In the genomic region with DNA sequence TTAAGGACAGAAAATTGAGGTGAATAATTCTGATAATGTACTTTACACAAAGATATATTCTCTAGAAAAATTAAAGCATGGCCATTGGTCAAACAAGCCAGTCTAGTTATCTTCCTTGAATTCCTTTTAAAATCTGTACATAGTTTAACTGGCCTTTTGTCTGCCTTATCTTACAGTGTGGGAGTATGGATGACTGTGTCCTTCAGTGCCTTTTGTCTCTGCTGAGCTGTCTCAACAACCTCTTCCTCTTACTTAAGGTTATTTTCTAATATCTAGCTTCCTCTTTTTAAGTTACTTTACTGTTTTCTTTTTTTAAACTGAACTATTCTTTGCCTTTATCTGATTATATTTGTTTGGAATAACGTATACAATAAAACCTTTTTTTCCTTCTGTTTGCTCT, we compare ENCODE assay signal across 34 mouse cellular contexts. TPM values are rescaled to one million over a fixed set of nuclear protein-coding genes. Genes with fewer than 3 reads are reported as not detected.
A peak's percentile ranks its signal among the peaks of the same experiment; 100 is the strongest.
DNase-seq lines count a peak whose midpoint lies in the region; ATAC-seq and TF ChIP-seq lines count a peak whose summit lies in the region.
"Had no signal": no experiment of that assay in that cellular context is flagged by ENCODE, and none has a peak within 500 bp of the region (broad histone marks: within the 10 kb centered on the region; RNA-seq: fewer than 3 reads in every experiment).

No protein-coding gene starts in this region.

- H3K9me3 ChIP-seq in G1E (replicated peaks): no peaks in the 10 kb centered on the region
- H3K9me3 ChIP-seq in forebrain, embryonic 10.5 days: no peaks in the 10 kb centered on the region
- H3K9me3 ChIP-seq: hindbrain, embryonic 12.5 days; hindbrain, embryonic 15.5 days had no signal

- H3K27me3 ChIP-seq in G1E (ENCODE audit: insufficient read depth, low read length): no peaks in the 10 kb centered on the region
- no peaks in the 10 kb centered on the region for H3K27me3 ChIP-seq in forebrain, embryonic 10.5 days (ENCODE audit: poor library complexity, severe bottlenecking)
- H3K27me3 ChIP-seq: hindbrain, embryonic 12.5 days; hindbrain, embryonic 15.5 days had no signal

- peaks cover 3% of the 10 kb centered on the region; the same call in 1 of the 2 replicates for H3K4me1 ChIP-seq in G1E (ENCODE audit: insufficient read depth, low read depth, low read length)
- H3K4me1 ChIP-seq in bone marrow, adult 2 months (ENCODE audit: control insufficient read depth, insufficient read depth, low read length): peaks cover 3% of the 10 kb centered on the region; the same call in 1 of the 2 replicates
- no peaks in the 10 kb centered on the region for H3K4me1 ChIP-seq in forebrain, embryonic 10.5 days
- H3K4me1 ChIP-seq: hindbrain, embryonic 12.5 days; hindbrain, embryonic 15.5 days had no signal

- ATAC-seq in G1E (ENCODE audit: extremely low read depth, insufficient number of reproducible peaks, low FRiP score, poor library complexity, severe bottlenecking): peak; percentile 57
- ATAC-seq in megakaryocyte, adult 5-6 weeks (ENCODE audit: poor library complexity, severe bottlenecking): peak; percentile 83
- ATAC-seq: activated CD4-positive, CD25-positive, alpha-beta regulatory T cell, adult 4 months; forebrain, embryonic 14.5 days; forebrain, postnatal 0 days; intestine, postnatal 0 days had no signal

- H3K27ac ChIP-seq in bone marrow, adult 2 months (ENCODE audit: control insufficient read depth, insufficient read depth, low read depth, low read length, poor library complexity): peak overlapping the region; percentile 42; the same call in 1 of the 2 replicates
- H3K27ac ChIP-seq in forebrain, embryonic 10.5 days: no peak overlapping the region
- H3K27ac ChIP-seq: hindbrain, embryonic 12.5 days; hindbrain, embryonic 15.5 days had no signal

- no peak overlapping the region for H3K4me3 ChIP-seq in G1E (ENCODE audit: low read depth, low read length)
- H3K4me3 ChIP-seq in bone marrow, adult 2 months (replicated peaks; ENCODE audit: control insufficient read depth, low read depth, low read length): no peak overlapping the region
- no peak overlapping the region for H3K4me3 ChIP-seq in forebrain, embryonic 10.5 days
- H3K4me3 ChIP-seq: hindbrain, embryonic 12.5 days; hindbrain, embryonic 15.5 days had no signal

- WGBS in bone marrow, adult 2 months: 37% methylated on average over 1 of the region's 1 CpGs
- WGBS in forebrain, embryonic 10.5 days: 98% methylated on average over 1 of the region's 1 CpGs

- DNase-seq in 416B (ENCODE audit: low read depth): peak; percentile 55
- DNase-seq in G1E (ENCODE audit: low spot score): no peak
- DNase-seq in right cerebral cortex, postnatal 25 days: no peak
- DNase-seq in forebrain, embryonic 10.5 days (ENCODE audit: extremely low spot score, low spot score): no peak
- no peak for DNase-seq in layer of hippocampus, postnatal 25 days (ENCODE audit: extremely low spot score in 1 of 2, low spot score in 1 of 2)
- DNase-seq in kidney, postnatal 36 days: no peak
- DNase-seq: adrenal gland, adult 8-10 months; adrenal gland, postnatal 25 days; cerebellum, adult 2 months; cerebellum, adult 9-11 months; cerebellum, postnatal 36 days; forebrain, postnatal 0 days; gastrocnemius, postnatal 10 days; gastrocnemius, postnatal 36 days; heart, adult 11 months had no signal

- H3K36me3 ChIP-seq in G1E (replicated peaks): peaks cover 75% of the 10 kb centered on the region
- peaks cover 27% of the 10 kb centered on the region for H3K36me3 ChIP-seq in forebrain, embryonic 10.5 days (replicated peaks)

- no peak for TF ChIP-seq POLR2A in bone marrow, adult 2 months (IDR thresholded peaks at IDR 0.05; ENCODE audit: borderline replicate concordance, control insufficient read depth, low read depth, low read length)

- no peak for TF ChIP-seq CTCF in G1E (IDR thresholded peaks at IDR 0.05; ENCODE audit: low read depth, low read length)
- TF ChIP-seq CTCF in bone marrow, adult 2 months (IDR thresholded peaks at IDR 0.05; ENCODE audit: control insufficient read depth, insufficient read depth, low read length): no peak

RNA-seq across cellular contexts. Expression of a gene that starts 48.0 kb away (rescaled TPM):
- total RNA-seq in G1E (2014; fragmentation: Nextera tagmentation) (89.8 TPM in 1 of 2 replicates, not detected in the other), G1E (2017) (not detected in 2 replicates)
- polyA plus RNA-seq in G1E (2012): not detected in 2 replicates
- polyA plus RNA-seq in bone marrow, adult 2 months (2011; ENCODE audit: insufficient read depth, insufficient read length, low replicate concordance, missing spikeins): not detected in 2 replicates
- total RNA-seq in megakaryocyte, adult 5-6 weeks (2015): not detected in 2 replicates
- total RNA-seq in megakaryocyte, adult 5-6 weeks (2017): not detected in 2 replicates
- not detected in 2 replicates for polyA plus RNA-seq in forebrain, embryonic 10.5 days (2016; fragmentation: Nextera tagmentation; extraction: Ambion mirVana)
- not detected for total RNA-seq in layer of hippocampus, postnatal 25 days (2021)
- total RNA-seq: adrenal gland, adult 8-10 months; adrenal gland, postnatal 25 days; ES-E14; forebrain, postnatal 0 days; gastrocnemius, postnatal 10 days; gastrocnemius, postnatal 36 days; heart, adult 8-10 months; heart, postnatal 25 days; hematopoietic stem cell, adult 5-6 weeks had no signal
- polyA plus RNA-seq: activated CD4-positive, CD25-positive, alpha-beta regulatory T cell, adult 4 months; cerebellum, adult 2 months; embryonic facial prominence, embryonic 11.5 days; embryonic facial prominence, embryonic 14.5 days; forebrain, embryonic 11.5 days; forebrain, embryonic 14.5 days; forebrain, postnatal 0 days; frontal cortex, adult 2 months; heart, embryonic 11.5 days; heart, embryonic 14.5 days; heart, postnatal 0 days; hindbrain, embryonic 12.5 days; hindbrain, embryonic 15.5 days; intestine, embryonic 14.5 days; intestine, postnatal 0 days had no signal

RNA-seq across cellular contexts. Expression of a gene that starts 48.3 kb away (rescaled TPM):
- total RNA-seq in G1E (2014; fragmentation: Nextera tagmentation) (117 and 137 TPM in 2 replicates), G1E (2017) (149 and 168 TPM in 2 replicates)
- polyA plus RNA-seq in G1E (2012): 10.2 and 17.6 TPM in 2 replicates
- polyA plus RNA-seq in bone marrow, adult 2 months (2011; ENCODE audit: insufficient read depth, insufficient read length, low replicate concordance, missing spikeins): 42.2 and 57.3 TPM in 2 replicates
- 94.6 and 113 TPM in 2 replicates for total RNA-seq in megakaryocyte, adult 5-6 weeks (2015)
- 201 and 212 TPM in 2 replicates for total RNA-seq in megakaryocyte, adult 5-6 weeks (2017)
- 13.8 and 14.5 TPM in 2 replicates for polyA plus RNA-seq in forebrain, embryonic 10.5 days (2016; fragmentation: Nextera tagmentation; extraction: Ambion mirVana)
- 10 to 100 TPM; 78.3 to 82.6 TPM for total RNA-seq in layer of hippocampus, postnatal 25 days (2021)
